Mouse (Mus musculus) brown adipose tissue, adult 24 weeks (tissue): ENCODE results near the gene 4931440F15Rik. TPM values are rescaled to one million over a fixed set of nuclear protein-coding genes. Genes with fewer than 3 reads are reported as not detected.

ENCODE experiments used
- H3K27ac ChIP-seq: fragments of 200-500 bp; replicated peaks from 2 replicates; pipeline ENCODE4 v1.5.1; 2012; ENCODE audit warnings: low read depth, mild to moderate bottlenecking, low read length
- H3K4me1 ChIP-seq: fragments of 200-500 bp; 2 replicates; pipeline ENCODE4 v1.6.1; 2012; ENCODE audit warnings: low read length, mixed read lengths; ENCODE audit not compliant: control insufficient read depth, insufficient read depth, insufficient read length
- H3K4me3 ChIP-seq: fragments of 200-500 bp; 2 replicates; pipeline ENCODE4 v1.5.1; 2012; ENCODE audit warnings: low read depth, mild to moderate bottlenecking, low read length, moderate library complexity; ENCODE audit not compliant: insufficient read depth
- polyA plus RNA-seq: library from polyadenylated mRNA; stranded (reverse); fragments of >200 nt; gene quantifications from 2 replicates; pipeline ENCODE4 v1.2.4, GENCODE M21; 2012; ENCODE audit not compliant: missing spikeins, insufficient read depth, insufficient read length

4931440F15Rik gene
- polyA plus RNA-seq, 1 experiment: not detected

GRCm38 (mm10) chr11:29786583-29787219 is 38.8 kb downstream of the 4931440F15Rik start:
- H3K4me3 ChIP-seq: no peak overlapping the region

GRCm38 (mm10) chr11:29779409-29780026 is 46.0 kb downstream of the 4931440F15Rik start:
- Histone ChIP-seq H3K4me3 (no peak overlapping the region), H3K27ac (no peak overlapping the region), H3K4me1 (peaks cover 4% of the 10 kb centered on the region; the same call in 1 of the 2 replicates)

More at GRCm38 (mm10) chr11:29786583-29787219, 38.8 kb downstream of the 4931440F15Rik start:
- Histone ChIP-seq H3K4me1 (no peaks in the 10 kb centered on the region), H3K27ac (no peak overlapping the region)

GRCm38 (mm10) chr11:29778936-29779335 is 46.5 kb downstream of the 4931440F15Rik start:
- H3K4me3 ChIP-seq: no peak overlapping the region
- no peak overlapping the region for H3K27ac ChIP-seq
- peaks cover 6% of the 10 kb centered on the region for H3K4me1 ChIP-seq

- H3K4me1 ChIP-seq: peaks cover 12% of the 10 kb centered on the region
- H3K4me3 ChIP-seq: no peak overlapping the region
- H3K27ac ChIP-seq: no peak overlapping the region
These were observed 47.5 kb downstream of the 4931440F15Rik start for GRCm38 (mm10) chr11:29777964-29778363.

- H3K27ac ChIP-seq: no peak overlapping the region
- no peak overlapping the region for H3K4me3 ChIP-seq
- H3K4me1 ChIP-seq: peaks cover 21% of the 10 kb centered on the region
These were observed 50.7 kb downstream of the 4931440F15Rik start for GRCm38 (mm10) chr11:29774760-29775159.

- no peak overlapping the region for H3K4me3 ChIP-seq
- H3K4me1 ChIP-seq: peaks cover 21% of the 10 kb centered on the region
- no peak overlapping the region for H3K27ac ChIP-seq
These were observed 51.2 kb downstream of the 4931440F15Rik start for GRCm38 (mm10) chr11:29774296-29774695.

Other genes with a start within 250 kb of the 4931440F15Rik start
- gene Rtn4, start 132.7 kb downstream of the 4931440F15Rik start, polyA plus RNA-seq: 656 and 986 TPM in 2 replicates
- 1.2 and 1.3 TPM in 2 replicates for gene Eml6, start 200.4 kb upstream of the 4931440F15Rik start, polyA plus RNA-seq